Mouse (Mus musculus) lung, embryonic 16.5 days (tissue): Measurements from ENCODE around the gene Robo3. TPM values are rescaled to one million over a fixed set of nuclear protein-coding genes. Genes with fewer than 3 reads are reported as not detected.

Experiments used
- ATAC-seq: fragments of 200-750 bp; cut with Nextera tagmentation; 2 replicates; pipeline ENCODE4 v1.8.0; 2017; ENCODE audit warnings: low read depth, mild to moderate bottlenecking, moderate library complexity
- H3K27ac ChIP-seq: fragments of 300-500 bp; sonication (generic); 2 replicates; pipeline ENCODE4 v1.5.1; 2014; ENCODE audit warnings: mild to moderate bottlenecking, control low read depth, low read length
- H3K27me3 ChIP-seq: fragments of 300-500 bp; sonication (generic); 2 replicates; pipeline ENCODE4 v1.6.1; 2014; ENCODE audit warnings: low read depth, low read length, mixed read lengths; ENCODE audit not compliant: control insufficient read depth, insufficient read depth
- H3K36me3 ChIP-seq: fragments of 300-500 bp; sonication (generic); 2 replicates; pipeline ENCODE4 v1.6.1; 2014; ENCODE audit warnings: low read length; ENCODE audit not compliant: control insufficient read depth, insufficient read depth
- H3K4me1 ChIP-seq: fragments of 300-500 bp; sonication (generic); replicated peaks from 2 replicates; pipeline ENCODE4 v1.6.1; 2014; ENCODE audit warnings: low read length, mixed read lengths; ENCODE audit not compliant: control insufficient read depth, insufficient read depth
- H3K4me2 ChIP-seq: fragments of 300-500 bp; sonication (generic); 2 replicates; pipeline ENCODE4 v1.6.1; 2014; ENCODE audit warnings: low read depth, low read length, control low read depth
- H3K4me3 ChIP-seq: fragments of 300-500 bp; sonication (generic); 2 replicates; pipeline ENCODE4 v1.5.1; 2014; ENCODE audit warnings: mild to moderate bottlenecking, low read length, control low read depth
- H3K9ac ChIP-seq: fragments of 300-500 bp; sonication (generic); 2 replicates; pipeline ENCODE4 v1.6.1; 2014; ENCODE audit warnings: low read length, control low read depth
- H3K9me3 ChIP-seq: fragments of 300-500 bp; sonication (generic); 2 replicates; pipeline ENCODE4 v1.6.1; 2016; ENCODE audit warnings: low read length; ENCODE audit not compliant: control insufficient read depth
- WGBS: fragments of 180-500 bp; shearing (Covaris S2); extraction: QIAGEN DNeasy Blood & Tissue Kit; methylation state at CpG from one replicate; pipeline ENCODE4 v1.1.7; 2014; 5-methylcytosine and 5-hydroxymethylcytosine counted together
- polyA plus RNA-seq: library from polyadenylated mRNA; unstranded; fragments of >200 nt; fragmentation: Nextera tagmentation; extraction: Ambion mirVana; gene quantifications from 2 replicates; pipeline ENCODE4 v1.2.1, GENCODE M21; 2015

The Robo3 gene
- polyA plus RNA-seq, 1 experiment from 2014 or later, result 0.15 TPM

DNA sequence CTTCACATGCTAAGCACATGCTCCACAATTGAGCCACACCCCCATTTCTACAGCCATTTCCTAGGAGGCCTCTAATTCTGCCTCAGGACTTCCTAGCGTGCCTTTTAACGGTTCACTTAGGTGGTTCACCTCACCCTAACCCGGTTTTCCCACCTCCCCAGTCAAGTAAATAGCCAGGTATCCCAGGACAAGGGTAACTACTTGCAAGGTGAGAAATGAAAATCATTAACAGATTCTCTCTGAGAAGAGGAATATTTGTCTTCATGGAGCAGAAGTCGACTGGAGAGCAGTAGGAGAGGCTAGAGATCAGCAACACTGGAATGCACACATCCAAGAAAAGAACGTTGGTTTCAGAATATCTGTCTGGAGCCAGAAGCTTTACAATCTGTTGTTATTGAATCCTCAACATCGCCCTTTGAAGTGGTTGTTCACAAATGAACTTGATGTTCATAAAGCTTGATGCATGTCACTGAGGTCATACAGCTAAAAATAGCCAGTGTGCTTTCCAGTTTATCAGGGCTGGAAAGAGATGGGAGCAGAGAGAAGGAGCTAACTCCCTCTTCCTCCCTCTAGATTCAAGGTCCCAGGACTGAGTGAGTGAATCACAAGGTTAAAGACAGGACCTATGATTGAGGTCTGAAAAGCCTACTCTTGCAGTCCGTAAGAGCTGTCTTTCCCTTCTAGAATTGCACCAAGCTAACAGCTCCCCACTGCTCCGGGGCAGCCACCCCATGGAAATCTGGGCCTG, 23.2 kb downstream of the Robo3 start:
- H3K27me3 ChIP-seq, result no peaks in the 10 kb centered on the region
- no peak overlapping the region for H3K4me2 ChIP-seq
- no peaks in the 10 kb centered on the region for H3K9me3 ChIP-seq
- no peak overlapping the region for H3K4me3 ChIP-seq
- no peak for ATAC-seq
- H3K9ac ChIP-seq, result no peak overlapping the region
- no peaks in the 10 kb centered on the region for H3K4me1 ChIP-seq
- 57% methylated on average over 8 of the region's 8 CpGs for WGBS
- H3K36me3 ChIP-seq, result no peaks in the 10 kb centered on the region
- H3K27ac ChIP-seq, result no peak overlapping the region

DNA sequence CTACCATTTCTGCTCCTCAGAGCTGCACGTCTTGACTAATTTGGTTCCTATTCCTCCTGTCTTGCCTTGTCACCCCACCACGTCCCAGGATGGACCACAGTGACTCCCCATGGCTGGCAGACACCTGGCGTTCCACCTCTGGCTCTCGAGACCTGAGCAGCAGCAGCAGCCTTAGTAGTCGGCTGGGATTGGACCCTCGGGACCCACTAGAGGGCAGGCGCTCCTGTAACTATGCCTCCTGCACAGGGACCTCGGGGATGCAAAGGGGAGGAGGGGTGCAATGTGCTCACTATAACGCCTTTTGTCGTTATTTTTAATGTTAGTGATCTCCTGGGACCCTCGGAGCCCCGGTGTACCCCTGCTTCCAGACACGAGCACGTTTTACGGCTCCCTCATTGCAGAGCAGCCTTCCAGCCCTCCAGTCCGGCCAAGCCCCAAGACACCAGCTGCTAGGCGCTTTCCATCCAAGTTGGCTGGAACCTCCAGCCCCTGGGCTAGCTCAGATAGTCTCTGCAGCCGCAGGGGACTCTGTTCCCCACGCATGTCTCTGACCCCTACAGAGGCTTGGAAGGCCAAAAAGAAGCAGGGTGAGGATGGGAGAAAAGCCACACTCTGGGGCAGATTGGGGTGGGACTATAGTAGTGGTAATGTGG, 25.1 kb downstream of the Robo3 start:
- Histone ChIP-seq H3K4me1 (no peaks in the 10 kb centered on the region), H3K4me2 (no peak overlapping the region), H3K4me3 (no peak overlapping the region), H3K36me3 (no peaks in the 10 kb centered on the region), H3K27ac (no peak overlapping the region), H3K9ac (no peak overlapping the region), H3K9me3 (no peaks in the 10 kb centered on the region), H3K27me3 (no peaks in the 10 kb centered on the region)
- WGBS, result 17% methylated on average over 19 of the region's 19 CpGs
- ATAC-seq, result peak; percentile 52; the same call in 1 of the 2 replicates

DNA sequence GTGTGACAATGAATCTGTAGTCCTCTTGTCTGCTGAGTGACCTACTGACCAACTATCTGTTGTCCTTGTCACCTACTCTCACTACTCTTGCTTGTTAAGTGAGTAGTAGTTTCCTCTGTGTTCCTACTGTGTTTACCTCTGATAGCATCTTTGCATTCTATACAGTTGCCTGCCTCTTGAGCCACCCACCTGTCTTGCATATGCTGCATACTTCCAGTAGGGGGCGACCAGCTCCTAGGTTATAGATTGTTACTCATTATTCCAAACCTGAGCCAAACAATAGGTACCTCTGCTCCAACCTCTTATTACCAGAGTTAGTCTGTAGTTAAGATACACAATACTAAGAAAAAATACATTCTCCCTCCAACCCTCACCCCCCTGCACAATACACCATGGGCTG, 26.7 kb downstream of the Robo3 start:
- Histone ChIP-seq H3K4me3 (no peak overlapping the region), H3K4me2 (no peak overlapping the region), H3K4me1 (no peaks in the 10 kb centered on the region), H3K36me3 (no peaks in the 10 kb centered on the region), H3K27me3 (no peaks in the 10 kb centered on the region), H3K9ac (no peak overlapping the region), H3K9me3 (no peaks in the 10 kb centered on the region), H3K27ac (no peak overlapping the region)
- ATAC-seq, result no peak
- 0% methylated on average over 1 of the region's 1 CpGs for WGBS

DNA sequence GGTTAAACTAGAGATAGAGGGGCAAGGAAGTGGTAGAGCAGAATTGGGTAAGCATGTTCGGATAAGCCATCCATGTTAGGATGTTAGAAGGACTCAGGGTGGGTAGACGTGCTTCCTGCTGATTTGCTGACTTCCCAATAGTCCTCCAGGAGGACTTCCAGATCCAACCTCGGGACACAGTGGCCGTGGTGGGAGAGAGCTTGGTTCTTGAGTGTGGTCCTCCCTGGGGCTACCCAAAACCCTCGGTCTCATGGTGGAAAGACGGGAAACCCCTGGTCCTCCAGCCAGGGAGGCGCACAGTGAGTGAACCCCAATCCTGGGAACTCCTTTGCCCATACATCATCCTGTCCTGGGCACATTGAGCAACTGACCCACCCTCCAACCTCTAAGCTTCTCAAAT, 30.0 kb downstream of the Robo3 start:
- Histone ChIP-seq H3K36me3 (no peaks in the 10 kb centered on the region), H3K4me3 (peak overlapping the region; percentile 47), H3K27me3 (no peaks in the 10 kb centered on the region), H3K4me1 (no peaks in the 10 kb centered on the region), H3K9ac (peak overlapping the region; percentile 64), H3K27ac (no peak overlapping the region), H3K4me2 (peak overlapping the region; percentile 45), H3K9me3 (no peaks in the 10 kb centered on the region)
- WGBS, result 69% methylated on average over 7 of the region's 7 CpGs
- ATAC-seq, result no peak

DNA sequence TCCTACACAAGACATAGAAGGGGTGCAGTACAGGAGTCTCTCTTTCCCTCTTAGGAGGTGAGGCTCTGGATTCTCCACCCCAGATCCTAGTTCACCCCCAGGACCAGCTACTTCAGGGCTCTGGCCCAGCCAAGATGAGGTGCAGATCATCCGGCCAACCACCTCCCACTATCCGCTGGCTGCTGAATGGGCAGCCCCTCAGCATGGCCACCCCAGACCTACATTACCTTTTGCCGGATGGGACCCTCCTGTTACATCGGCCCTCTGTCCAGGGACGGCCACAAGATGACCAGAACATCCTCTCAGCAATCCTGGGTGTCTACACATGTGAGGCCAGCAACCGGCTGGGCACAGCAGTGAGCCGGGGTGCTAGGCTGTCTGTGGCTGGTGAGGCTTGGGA, 30.5 kb downstream of the Robo3 start:
- Histone ChIP-seq H3K4me1 (no peaks in the 10 kb centered on the region), H3K36me3 (no peaks in the 10 kb centered on the region), H3K27ac (no peak overlapping the region), H3K27me3 (no peaks in the 10 kb centered on the region), H3K9me3 (no peaks in the 10 kb centered on the region), H3K9ac (peak overlapping the region; percentile 64), H3K4me3 (peak overlapping the region; percentile 47), H3K4me2 (peak overlapping the region; percentile 45)
- ATAC-seq, result no peak
- 71% methylated on average over 7 of the region's 7 CpGs for WGBS

DNA sequence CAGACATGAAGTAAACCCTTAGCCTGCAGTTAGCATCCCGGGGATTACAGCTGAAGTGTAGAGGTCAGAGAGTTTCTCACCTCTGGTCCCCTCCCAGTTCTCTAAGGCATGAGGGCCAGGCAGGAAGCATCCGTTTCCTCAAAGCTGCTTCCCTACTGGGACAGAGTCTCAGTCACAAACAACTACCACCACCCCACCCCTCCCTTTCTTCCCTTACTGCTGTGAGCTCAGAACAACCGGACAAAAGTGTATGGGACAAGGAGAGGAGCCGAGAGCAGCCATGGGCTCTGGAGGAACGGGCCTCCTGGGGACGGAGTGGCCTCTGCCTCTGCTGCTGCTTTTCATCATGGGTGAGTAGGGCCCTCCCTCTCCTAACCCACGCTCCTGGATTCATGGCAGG, 31.2 kb downstream of the Robo3 start, which contains the start of gene Robo4:
TSS of gene Robo4 (plus strand) at position 96 of the 400 bp plus-strand sequence.
- Histone ChIP-seq H3K27ac (peak within 1 kb of the TSS; percentile 82), H3K4me3 (peak within 1 kb of the TSS; percentile 47), H3K4me2 (peak within 1 kb of the TSS; percentile 45), H3K9ac (peak within 1 kb of the TSS; percentile 64), H3K4me1 (no peaks in the 10 kb centered on the region), H3K9me3 (no peaks in the 10 kb centered on the region), H3K36me3 (no peaks in the 10 kb centered on the region), H3K27me3 (no peaks in the 10 kb centered on the region)
- ATAC-seq, result peak; percentile 64
- WGBS, result 26% methylated on average over 7 of the region's 7 CpGs

DNA sequence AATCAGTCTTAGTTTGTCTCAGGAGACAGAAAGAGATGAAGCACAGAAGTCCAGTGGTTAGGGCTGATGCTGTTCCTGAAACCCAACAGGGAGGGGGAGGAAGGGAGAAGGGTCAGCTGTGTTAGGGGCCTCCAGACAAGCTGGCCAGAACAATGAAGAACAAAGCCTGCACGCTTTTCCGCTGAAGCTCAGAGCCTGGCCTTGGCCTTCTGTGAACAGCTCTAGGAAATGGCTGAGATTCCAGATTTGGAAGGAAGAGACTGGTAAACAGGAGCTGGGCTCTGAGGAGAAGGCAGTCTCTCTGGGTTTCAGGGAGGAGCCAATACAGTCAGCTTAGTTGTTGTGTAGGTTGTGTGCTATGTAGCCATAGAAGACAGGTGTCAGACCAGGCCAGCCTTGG, 32.5 kb downstream of the Robo3 start:
- peak; percentile 83 for ATAC-seq

DNA sequence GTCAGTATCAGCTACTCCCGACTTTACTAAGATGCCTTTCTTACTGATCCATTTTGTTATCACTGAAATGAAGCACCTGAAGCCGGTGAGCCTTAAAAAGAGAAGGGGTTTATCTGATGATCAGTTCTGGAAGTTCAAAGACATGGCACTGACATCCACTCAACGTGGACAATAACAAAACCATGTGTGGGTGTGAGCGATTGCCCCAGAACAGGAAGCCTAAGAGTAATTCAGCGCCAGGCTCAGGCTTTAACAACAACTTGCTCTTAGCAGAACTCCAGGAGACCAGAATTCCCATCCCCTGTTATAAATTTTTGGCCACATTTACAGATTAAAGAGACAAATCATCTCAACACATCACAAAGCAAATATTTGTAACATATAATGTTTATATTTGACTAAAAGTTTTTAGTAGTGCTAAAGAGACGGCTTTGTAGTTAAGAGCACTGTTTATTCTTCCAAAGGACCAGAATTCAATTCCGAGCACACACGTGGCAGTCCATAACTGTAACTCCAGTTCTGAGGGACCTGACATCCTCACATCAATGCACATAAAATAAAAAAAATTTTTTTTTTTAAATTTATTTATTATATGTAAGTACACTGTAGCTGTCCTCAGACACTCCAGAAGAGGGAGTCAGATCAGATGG, 39.4 kb downstream of the Robo3 start:
- WGBS, result 32% methylated on average over 8 of the region's 8 CpGs
- Histone ChIP-seq H3K4me1 (peaks cover 2% of the 10 kb centered on the region; the same call in 1 of the 2 replicates), H3K9me3 (no peaks in the 10 kb centered on the region), H3K4me3 (no peak overlapping the region), H3K4me2 (no peak overlapping the region), H3K9ac (no peak overlapping the region), H3K27me3 (no peaks in the 10 kb centered on the region), H3K27ac (no peak overlapping the region), H3K36me3 (no peaks in the 10 kb centered on the region)
- peak; percentile 56 for ATAC-seq

More for the DNA sequence above, 32.5 kb downstream of the Robo3 start:
- H3K27ac ChIP-seq, result peak overlapping the region; percentile 82
- H3K4me1 ChIP-seq, result no peaks in the 10 kb centered on the region
- no peak overlapping the region for H3K4me2 ChIP-seq
- H3K27me3 ChIP-seq, result no peaks in the 10 kb centered on the region
- no peak overlapping the region for H3K4me3 ChIP-seq
- H3K9me3 ChIP-seq, result no peaks in the 10 kb centered on the region
- WGBS, result 68% methylated on average over 2 of the region's 2 CpGs
- no peaks in the 10 kb centered on the region for H3K36me3 ChIP-seq
- no peak overlapping the region for H3K9ac ChIP-seq

DNA sequence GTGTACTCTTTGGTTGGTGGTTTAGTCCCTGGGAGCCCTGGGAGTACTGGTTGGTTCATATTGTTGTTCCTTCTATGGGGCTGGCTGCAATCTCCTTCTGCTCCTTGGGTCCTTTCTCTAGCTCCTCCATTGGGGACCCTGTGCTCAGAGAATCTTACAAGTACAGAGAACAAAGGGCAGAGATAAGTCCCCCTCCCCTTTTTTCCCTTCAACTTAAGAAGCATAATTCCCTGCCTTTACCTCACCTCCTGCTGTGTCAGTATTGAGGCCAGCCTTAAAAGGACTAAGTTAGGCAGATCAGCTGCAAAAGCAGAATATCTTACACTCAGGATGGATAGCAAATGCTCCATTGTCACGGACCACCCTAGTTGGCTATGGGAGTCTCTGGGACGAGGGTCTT, 41.0 kb downstream of the Robo3 start:
- H3K4me3 ChIP-seq, result no peak overlapping the region
- H3K36me3 ChIP-seq, result no peaks in the 10 kb centered on the region
- no peaks in the 10 kb centered on the region for H3K9me3 ChIP-seq
- no peak for ATAC-seq
- peaks cover 2% of the 10 kb centered on the region; the same call in 1 of the 2 replicates for H3K4me1 ChIP-seq
- no peak overlapping the region for H3K9ac ChIP-seq
- no peak overlapping the region for H3K4me2 ChIP-seq
- WGBS, result 73% methylated on average over 2 of the region's 2 CpGs
- no peak overlapping the region for H3K27ac ChIP-seq
- H3K27me3 ChIP-seq, result no peaks in the 10 kb centered on the region
